Mouse (Mus musculus) CH12.LX (cell line): ENCODE measurements around the gene Wbp2. TPM values are rescaled to one million over a fixed set of nuclear protein-coding genes. Genes with fewer than 3 reads are reported as not detected.

Source experiments
- DNase-seq: peaks from one replicate; pipeline ENCODE4 v3.0.0-alpha.2; 2013; ENCODE audit errors: extremely low read depth
- H3K27ac ChIP-seq: 2 replicates; pipeline ENCODE4 v1.5.1; 2012; ENCODE audit warnings: low read depth, mild to moderate bottlenecking, control low read depth, moderate library complexity; ENCODE audit not compliant: insufficient read depth
- H3K27me3 ChIP-seq: replicated peaks from 2 replicates; pipeline ENCODE3; 2012; ENCODE audit warnings: inconsistent platforms
- H3K36me3 ChIP-seq, 2 experiments: replicated peaks in 1 of 2; 2 replicates each; pipeline versions ENCODE3 to v1.6.1; 2012; ENCODE audit warnings: inconsistent platforms in 1 of 2, low read length in 1 of 2, mild to moderate bottlenecking in 1 of 2, mixed read lengths in 1 of 2, moderate library complexity in 1 of 2; ENCODE audit not compliant: control insufficient read depth in 1 of 2, insufficient read depth in 1 of 2
- H3K4me1 ChIP-seq, 2 experiments: 2 replicates each; pipeline ENCODE4 v1.6.1; 2012; ENCODE audit warnings: inconsistent platforms in 1 of 2, moderate library complexity in 1 of 2; ENCODE audit not compliant: insufficient read depth in 2 of 2, control insufficient read depth in 1 of 2
- H3K4me2 ChIP-seq: 2 replicates; pipeline ENCODE4 v1.6.1; 2012; ENCODE audit warnings: low read depth, mild to moderate bottlenecking, control low read depth; ENCODE audit not compliant: poor library complexity, insufficient read depth, severe bottlenecking
- H3K4me3 ChIP-seq, 3 experiments: fragments of 150-350 bp in 1 of 3; sonication (generic) in 1 of 3; replicated peaks in 1 of 3; 2 replicates each; pipeline versions ENCODE3 to v1.5.1; 2011 to 2012; ENCODE audit warnings: low read depth in 2 of 3, low read length in 2 of 3, mild to moderate bottlenecking in 2 of 3, moderate library complexity in 2 of 3, control low read depth in 1 of 3, improper control_type of control experiment in 1 of 3, inconsistent platforms in 1 of 3, mixed read lengths in 1 of 3; ENCODE audit not compliant: poor library complexity in 1 of 3
- H3K79me2 ChIP-seq: replicated peaks from 2 replicates; pipeline ENCODE4 v1.6.1; 2012; ENCODE audit warnings: mild to moderate bottlenecking, moderate library complexity; ENCODE audit not compliant: control insufficient read depth, poor library complexity, insufficient read depth, severe bottlenecking; ENCODE audit errors: extremely low read depth
- H3K9ac ChIP-seq: 2 replicates; pipeline ENCODE4 v1.6.1; 2012; ENCODE audit warnings: low read depth, mild to moderate bottlenecking, control low read depth, moderate library complexity; ENCODE audit not compliant: insufficient read depth
- H3K9me3 ChIP-seq: replicated peaks from 2 replicates; pipeline ENCODE3; 2012; ENCODE audit warnings: low read length, inconsistent platforms, mixed read lengths
- CHD1 ChIP-seq: IDR thresholded peaks from 2 replicates; pipeline ENCODE4 v1.6.1; 2012; ENCODE audit warnings: low read depth, low read length, improper control_type of control experiment, inconsistent platforms
- CHD2 ChIP-seq: IDR thresholded peaks from 2 replicates; pipeline ENCODE4 v1.6.1; 2011; ENCODE audit warnings: low read length, improper control_type of control experiment
- E2F4 ChIP-seq: IDR thresholded peaks from 2 replicates; pipeline ENCODE4 v1.6.1; 2011; ENCODE audit warnings: low read depth, low read length, improper control_type of control experiment; ENCODE audit not compliant: insufficient replicate concordance
- ELF1 ChIP-seq: IDR thresholded peaks from 2 replicates; pipeline ENCODE4 v1.6.1; 2014; ENCODE audit warnings: low read depth, mild to moderate bottlenecking, inconsistent platforms, low read length, improper control_type of control experiment
- GABPA ChIP-seq: IDR thresholded peaks from 2 replicates; pipeline ENCODE4 v1.6.1; 2012; ENCODE audit warnings: low read depth, low read length, improper control_type of control experiment, inconsistent platforms; ENCODE audit not compliant: insufficient replicate concordance
- HCFC1 ChIP-seq: IDR thresholded peaks from 2 replicates; pipeline ENCODE4 v1.6.1; 2012; ENCODE audit warnings: low read depth, mild to moderate bottlenecking, inconsistent platforms, low read length, improper control_type of control experiment
- JUN ChIP-seq: IDR thresholded peaks from 2 replicates; pipeline ENCODE4 v1.6.1; 2011; ENCODE audit warnings: low read depth, mild to moderate bottlenecking, low read length, improper control_type of control experiment, moderate library complexity; ENCODE audit not compliant: insufficient read depth
- MAFK ChIP-seq: IDR thresholded peaks from 2 replicates; pipeline ENCODE4 v1.6.1; 2011; ENCODE audit warnings: low read length, improper control_type of control experiment; ENCODE audit not compliant: insufficient replicate concordance
- MXI1 ChIP-seq: IDR thresholded peaks from 2 replicates; pipeline ENCODE4 v1.6.1; 2011; ENCODE audit warnings: mild to moderate bottlenecking, low read depth, low read length, improper control_type of control experiment
- NRF1 ChIP-seq: IDR thresholded peaks from 2 replicates; pipeline ENCODE4 v1.6.1; 2014; ENCODE audit warnings: low read depth, mild to moderate bottlenecking, inconsistent platforms, low read length, improper control_type of control experiment, moderate library complexity
- PAX5 ChIP-seq: IDR thresholded peaks from 2 replicates; pipeline ENCODE4 v1.6.1; 2012; ENCODE audit warnings: low read length, inconsistent platforms, mixed read lengths
- POLR2A ChIP-seq: IDR thresholded peaks from 2 replicates; pipeline ENCODE4 v1.6.1; 2011; ENCODE audit warnings: low read depth, mild to moderate bottlenecking, improper control_type of control experiment, low read length
- POLR2AphosphoS2 ChIP-seq: IDR thresholded peaks from 2 replicates; pipeline ENCODE4 v1.6.1; 2011; ENCODE audit warnings: low read depth, low read length, improper control_type of control experiment
- RAD21 ChIP-seq: IDR thresholded peaks from 2 replicates; pipeline ENCODE4 v1.6.1; 2011; ENCODE audit warnings: low read depth, mild to moderate bottlenecking, low read length, improper control_type of control experiment, moderate library complexity
- SMC3 ChIP-seq: IDR thresholded peaks from 2 replicates; pipeline ENCODE4 v1.6.1; 2011; ENCODE audit warnings: low read depth, low read length, improper control_type of control experiment
- TBP ChIP-seq: conservative IDR thresholded peaks from 2 replicates; pipeline ENCODE4 v1.6.1; 2011; ENCODE audit warnings: low read depth, low read length, improper control_type of control experiment
- UBTF ChIP-seq: IDR thresholded peaks from 2 replicates; pipeline ENCODE4 v1.6.1; 2012; ENCODE audit warnings: low read depth, mild to moderate bottlenecking, inconsistent platforms, low read length, improper control_type of control experiment, moderate library complexity
- USF1 ChIP-seq: IDR thresholded peaks from 2 replicates; pipeline ENCODE4 v1.6.1; 2014; ENCODE audit warnings: low read depth, mild to moderate bottlenecking, inconsistent platforms, low read length, improper control_type of control experiment
- USF2 ChIP-seq: conservative IDR thresholded peaks from 2 replicates; pipeline ENCODE4 v1.6.1; 2011; ENCODE audit warnings: low read depth, low read length, improper control_type of control experiment
- ZC3H11A ChIP-seq: IDR thresholded peaks from 2 replicates; pipeline ENCODE4 v1.6.1; 2012; ENCODE audit warnings: low read depth, mild to moderate bottlenecking, inconsistent platforms, low read length, improper control_type of control experiment
- ZKSCAN1 ChIP-seq: IDR thresholded peaks from 2 replicates; pipeline ENCODE4 v1.6.1; 2012; ENCODE audit warnings: low read depth, inconsistent platforms, low read length, improper control_type of control experiment, borderline replicate concordance
- dilution Hi-C: fragments of 300-500 bp; cut with MboI; formaldehyde crosslinking; loops from 2 replicates; pipeline ENCODE4 v1.14.3; 2020; ENCODE audit warnings: low sequenced_read_pairs; ENCODE audit not compliant: extremely low pct_unique_long_range_greater_than_20kb, extremely low pct_ligation_motif_present
- in situ Hi-C: fragments of 300-500 bp; cut with MboI; formaldehyde crosslinking; loops from 3 replicates; pipeline ENCODE4 v1.14.3; 2019; ENCODE audit warnings: low sequenced_read_pairs, low pct_ligation_motif_present, low pct_unique_long_range_greater_than_20kb, mixed read lengths
- polyA plus RNA-seq: library from polyadenylated mRNA; unstranded; fragments of >175 nt; gene quantifications from 2 replicates; pipeline ENCODE4 v1.2.1, GENCODE M21; 2012; ENCODE audit warnings: low read depth; ENCODE audit not compliant: insufficient read length
- total RNA-seq, 2 experiments: library from RNA; depleted of rRNA; stranded (reverse); fragments of 300-350 nt in 1 of 2; fragments of >200 nt in 1 of 2; gene quantifications; 2 replicates each; pipeline ENCODE4 v1.2.3; 2012 to 2014

Gene Wbp2
- total and polyA plus RNA-seq, 3 experiments, result 15.2 to 97.1 (median 30.7) TPM

DNA sequence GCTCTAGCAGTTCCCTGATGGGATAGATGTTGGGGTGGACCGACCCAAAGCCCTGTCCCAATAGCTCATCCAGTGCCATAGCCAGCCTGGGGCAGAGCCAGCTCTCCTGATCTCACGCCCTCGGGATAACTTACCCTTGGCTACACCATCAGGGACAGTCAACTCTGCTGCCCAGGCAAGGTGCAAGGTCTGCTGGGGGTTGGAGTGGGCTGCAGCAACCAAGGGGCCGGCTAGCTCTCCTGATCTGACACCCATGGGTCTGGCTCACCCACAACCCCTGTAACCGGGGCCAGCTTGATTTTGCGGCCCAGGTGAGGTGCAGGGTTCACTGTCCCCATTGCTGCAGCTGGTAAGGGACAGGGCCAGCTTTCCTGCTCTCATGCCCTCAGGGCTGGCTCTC is 4.8 kb upstream of the Wbp2 start:
- dilution Hi-C loops, result no loop called here
- TF ChIP-seq SMC3, result no peak
- no peak for TF ChIP-seq HCFC1
- in situ Hi-C loops, result no loop called here

DNA sequence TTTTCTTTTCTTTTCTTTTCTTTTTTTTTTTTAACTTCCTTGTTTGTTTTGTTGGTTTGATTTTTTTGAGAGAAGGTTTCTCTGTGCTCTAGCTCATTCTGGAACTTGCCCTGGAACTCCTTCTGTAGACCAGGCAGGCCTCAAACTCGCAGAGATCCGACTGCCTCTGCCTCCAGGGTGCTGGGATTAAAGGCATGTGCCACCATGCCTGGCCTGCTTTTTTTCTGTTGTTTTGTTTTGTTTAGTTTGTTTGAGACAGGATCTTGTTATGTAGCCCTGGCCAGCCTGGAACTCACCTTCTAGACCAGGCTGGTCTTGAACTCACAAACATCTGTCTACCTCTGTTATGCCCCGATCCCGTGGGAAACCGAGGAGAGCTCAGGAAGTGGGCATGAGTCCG is 2.8 kb upstream of the Wbp2 start:
- no peak overlapping the region for H3K9ac ChIP-seq
- H3K27ac ChIP-seq, result no peak overlapping the region
- no peaks in the 10 kb centered on the region for H3K9me3 ChIP-seq
- H3K79me2 ChIP-seq, result peaks cover 16% of the 10 kb centered on the region
- peaks cover 3 to 29% of the 10 kb centered on the region in 2 experiments for H3K4me1 ChIP-seq
- H3K4me3 ChIP-seq, result no peak overlapping the region
- dilution Hi-C loops (no loop called here), in situ Hi-C loops (loop anchor here (5.0 kb wide), 1 partner anchor 43 kb away; the partner anchor contains the start of gene Trim65)
- H3K4me2 ChIP-seq, result no peak overlapping the region
- H3K27me3 ChIP-seq, result no peaks in the 10 kb centered on the region
- H3K36me3 ChIP-seq, result peaks cover 0 to 12% of the 10 kb centered on the region in 2 experiments
- TF ChIP-seq UBTF (no peak), USF2 (no peak), MXI1 (no peak), POLR2A (no peak), POLR2AphosphoS2 (no peak), E2F4 (no peak), CHD1 (no peak), ZKSCAN1 (no peak), JUN (no peak), MAFK (no peak), SMC3 (no peak), CHD2 (no peak), USF1 (no peak), RAD21 (no peak), ELF1 (no peak), ZC3H11A (no peak), GABPA (no peak), TBP (no peak), NRF1 (no peak), PAX5 (no peak)
- DNase-seq, result no peak

More for the DNA sequence above, 4.8 kb upstream of the Wbp2 start:
- no peak overlapping the region for H3K27ac ChIP-seq
- H3K4me3 ChIP-seq, result no peak overlapping the region
- peaks cover 2% of the 10 kb centered on the region for H3K9me3 ChIP-seq
- H3K4me1 ChIP-seq, result peaks cover 0 to 12% of the 10 kb centered on the region in 2 experiments; a peak in 2 of 4 replicates
- no peaks in the 10 kb centered on the region for H3K79me2 ChIP-seq
- H3K4me2 ChIP-seq, result no peak overlapping the region
- H3K9ac ChIP-seq, result no peak overlapping the region
- H3K27me3 ChIP-seq, result no peaks in the 10 kb centered on the region
- DNase-seq, result no peak
- H3K36me3 ChIP-seq, result no peaks in the 10 kb centered on the region
